Mouse (Mus musculus) intestine, embryonic 14.5 days (tissue): ENCODE data around the gene Nf2. TPM values are rescaled to one million over a fixed set of nuclear protein-coding genes. Genes with fewer than 3 reads are reported as not detected.

Experiments
- ATAC-seq: fragments of 200-750 bp; cut with Nextera tagmentation; replicated peaks from 2 replicates; pipeline ENCODE4 v1.8.0; 2017; ENCODE audit warnings: low read depth, moderate number of reproducible peaks, moderate TSS enrichment, moderate library complexity; ENCODE audit not compliant: low FRiP score, low TSS enrichment
- DNase-seq: peaks from one replicate; pipeline ENCODE4 v3.0.0-alpha.2; 2018; ENCODE audit warnings: low spot score
- H3K27ac ChIP-seq: fragments of 300-500 bp; sonication (generic); 2 replicates; pipeline ENCODE4 v1.5.1; 2014; ENCODE audit warnings: low read depth, mild to moderate bottlenecking, control low read depth
- H3K27me3 ChIP-seq: fragments of 300-500 bp; sonication (generic); replicated peaks from 2 replicates; pipeline ENCODE4 v1.6.1; 2014; ENCODE audit warnings: low read length, control low read depth; ENCODE audit not compliant: control insufficient read depth, insufficient read depth
- H3K36me3 ChIP-seq: fragments of 300-500 bp; sonication (generic); 2 replicates; pipeline ENCODE4 v1.6.1; 2014; ENCODE audit warnings: low read length, control low read depth; ENCODE audit not compliant: control insufficient read depth, insufficient read depth
- H3K4me1 ChIP-seq: fragments of 300-500 bp; sonication (generic); replicated peaks from 2 replicates; pipeline ENCODE4 v1.6.1; 2014; ENCODE audit warnings: low read length, control low read depth, mixed read lengths; ENCODE audit not compliant: control insufficient read depth, insufficient read depth
- H3K4me2 ChIP-seq: fragments of 300-500 bp; sonication (generic); 2 replicates; pipeline ENCODE4 v1.6.1; 2014; ENCODE audit warnings: low read length
- H3K4me3 ChIP-seq: fragments of 300-500 bp; sonication (generic); 2 replicates; pipeline ENCODE4 v1.5.1; 2014; ENCODE audit warnings: low read depth, low read length, control low read depth, mixed read lengths
- H3K9ac ChIP-seq: fragments of 300-500 bp; sonication (generic); 2 replicates; pipeline ENCODE4 v1.6.1; 2014; ENCODE audit warnings: mild to moderate bottlenecking, low read length
- H3K9me3 ChIP-seq: fragments of 300-500 bp; sonication (generic); 2 replicates; pipeline ENCODE4 v1.6.1; 2016; ENCODE audit warnings: low read length, control low read depth; ENCODE audit not compliant: control insufficient read depth
- WGBS: fragments of 180-500 bp; shearing (Covaris S2); extraction: QIAGEN DNeasy Blood & Tissue Kit; methylation state at CpG from one replicate; pipeline ENCODE4 v1.1.7; 2014; 5-methylcytosine and 5-hydroxymethylcytosine counted together
- polyA plus RNA-seq: library from polyadenylated mRNA; unstranded; fragments of >200 nt; fragmentation: Nextera tagmentation; extraction: Ambion mirVana; gene quantifications from 2 replicates; pipeline ENCODE4 v1.2.1, GENCODE M21; 2014

The Nf2 gene
- polyA plus RNA-seq, 1 experiment from 2014 or later: 42.0 TPM

- no peaks in the 10 kb centered on the region for H3K4me1 ChIP-seq
- H3K4me2 ChIP-seq: no peak overlapping the region
- WGBS: 75% methylated on average over 7 of the region's 7 CpGs
- no peak for DNase-seq
- H3K27me3 ChIP-seq: no peaks in the 10 kb centered on the region
- H3K9ac ChIP-seq: no peak overlapping the region
- peaks cover 16% of the 10 kb centered on the region; the same call in 1 of the 2 replicates for H3K36me3 ChIP-seq
- no peak for ATAC-seq
- no peak overlapping the region for H3K27ac ChIP-seq
- H3K9me3 ChIP-seq: no peaks in the 10 kb centered on the region
- H3K4me3 ChIP-seq: no peak overlapping the region
Measured at GRCm38 (mm10) chr11:4769293-4769692, 80.0 kb downstream of the Nf2 start.

GRCm38 (mm10) chr11:4768399-4768798, 80.9 kb downstream of the Nf2 start:
- 89% methylated on average over 4 of the region's 4 CpGs for WGBS
- Histone ChIP-seq H3K9ac (no peak overlapping the region), H3K4me1 (no peaks in the 10 kb centered on the region), H3K4me2 (no peak overlapping the region), H3K36me3 (peaks cover 16% of the 10 kb centered on the region; the same call in 1 of the 2 replicates), H3K9me3 (no peaks in the 10 kb centered on the region), H3K27ac (no peak overlapping the region), H3K4me3 (no peak overlapping the region), H3K27me3 (0 out of 2 replicates have a peak, but pooled peaks cover under 1% of the 10 kb centered on the region)
- DNase-seq (no peak), ATAC-seq (no peak)

- Histone ChIP-seq H3K4me2 (no peak overlapping the region), H3K27me3 (peaks cover 26% of the 10 kb centered on the region), H3K27ac (no peak overlapping the region), H3K9ac (no peak overlapping the region), H3K4me1 (no peaks in the 10 kb centered on the region), H3K4me3 (no peak overlapping the region), H3K9me3 (no peaks in the 10 kb centered on the region), H3K36me3 (no peaks in the 10 kb centered on the region)
- no peak for DNase-seq
- ATAC-seq: no peak
- 46% methylated on average over 5 of the region's 5 CpGs for WGBS
Measured at GRCm38 (mm10) chr11:4764476-4764875, 84.9 kb downstream of the Nf2 start.

- H3K4me1 ChIP-seq: no peaks in the 10 kb centered on the region
- H3K9ac ChIP-seq: no peak overlapping the region
- H3K36me3 ChIP-seq: no peaks in the 10 kb centered on the region
- peaks cover 26% of the 10 kb centered on the region for H3K27me3 ChIP-seq
- no peak for ATAC-seq
- H3K9me3 ChIP-seq: no peaks in the 10 kb centered on the region
- no peak overlapping the region for H3K4me3 ChIP-seq
- no peak overlapping the region for H3K27ac ChIP-seq
- WGBS: 12% methylated on average over 5 of the region's 5 CpGs
- no peak for DNase-seq
- H3K4me2 ChIP-seq: no peak overlapping the region
Measured at GRCm38 (mm10) chr11:4763631-4764030, 85.7 kb downstream of the Nf2 start.

GRCm38 (mm10) chr11:4762511-4762910, 86.8 kb downstream of the Nf2 start:
- no peak overlapping the region for H3K27ac ChIP-seq
- H3K4me2 ChIP-seq: no peak overlapping the region
- no peaks in the 10 kb centered on the region for H3K9me3 ChIP-seq
- 16% methylated on average over 2 of the region's 2 CpGs for WGBS
- peaks cover 26% of the 10 kb centered on the region for H3K27me3 ChIP-seq
- no peak overlapping the region for H3K9ac ChIP-seq
- H3K4me3 ChIP-seq: no peak overlapping the region
- no peak for DNase-seq
- ATAC-seq: no peak
- no peaks in the 10 kb centered on the region for H3K4me1 ChIP-seq
- no peaks in the 10 kb centered on the region for H3K36me3 ChIP-seq

- Histone ChIP-seq H3K4me2 (no peak overlapping the region), H3K9ac (no peak overlapping the region), H3K27ac (no peak overlapping the region), H3K27me3 (peaks cover 26% of the 10 kb centered on the region), H3K4me3 (no peak overlapping the region), H3K4me1 (no peaks in the 10 kb centered on the region), H3K36me3 (no peaks in the 10 kb centered on the region), H3K9me3 (no peaks in the 10 kb centered on the region)
- 16% methylated on average over 6 of the region's 6 CpGs for WGBS
- DNase-seq: no peak
- ATAC-seq: no peak
Measured at GRCm38 (mm10) chr11:4761991-4762390, 87.3 kb downstream of the Nf2 start.

- H3K4me1 ChIP-seq: no peaks in the 10 kb centered on the region
- no peak overlapping the region for H3K9ac ChIP-seq
- 31% methylated on average over 4 of the region's 4 CpGs for WGBS
- H3K27ac ChIP-seq: no peak overlapping the region
- no peak overlapping the region for H3K4me3 ChIP-seq
- H3K4me2 ChIP-seq: no peak overlapping the region
- DNase-seq (no peak), ATAC-seq (no peak)
- H3K36me3 ChIP-seq: no peaks in the 10 kb centered on the region
- no peaks in the 10 kb centered on the region for H3K9me3 ChIP-seq
- H3K27me3 ChIP-seq: peaks cover 26% of the 10 kb centered on the region
Measured at GRCm38 (mm10) chr11:4760438-4760837, 88.9 kb downstream of the Nf2 start.

GRCm38 (mm10) chr11:4757789-4758158, 91.6 kb downstream of the Nf2 start:
- no peaks in the 10 kb centered on the region; the same call in 1 of the 2 replicates for H3K9me3 ChIP-seq
- H3K27ac ChIP-seq: no peak overlapping the region
- no peak overlapping the region for H3K4me2 ChIP-seq
- WGBS: 15% methylated on average over 4 of the region's 4 CpGs
- H3K4me3 ChIP-seq: no peak overlapping the region
- no peak overlapping the region for H3K9ac ChIP-seq
- no peaks in the 10 kb centered on the region for H3K4me1 ChIP-seq
- ATAC-seq (no peak), DNase-seq (no peak)
- no peaks in the 10 kb centered on the region for H3K36me3 ChIP-seq
- peaks cover 19% of the 10 kb centered on the region for H3K27me3 ChIP-seq

- ATAC-seq (no peak), DNase-seq (no peak)
- H3K4me3 ChIP-seq: no peak overlapping the region
- H3K4me1 ChIP-seq: no peaks in the 10 kb centered on the region
- H3K27me3 ChIP-seq: peaks cover 14% of the 10 kb centered on the region
- no peak overlapping the region for H3K27ac ChIP-seq
- H3K4me2 ChIP-seq: no peak overlapping the region
- H3K36me3 ChIP-seq: no peaks in the 10 kb centered on the region
- 45% methylated on average over 11 of the region's 11 CpGs for WGBS
- H3K9me3 ChIP-seq: no peaks in the 10 kb centered on the region; the same call in 1 of the 2 replicates
- H3K9ac ChIP-seq: no peak overlapping the region
Measured at GRCm38 (mm10) chr11:4756984-4757788, 92.2 kb downstream of the Nf2 start.
